Mouse (Mus musculus): ENCODE results near the gene Chrna9.

The Chrna9 gene

GRCm38 (mm10) chr5:65919326-65919725 is 15.4 kb upstream of the Chrna9 start:
- DNase-seq (ENCODE audit: extremely low spot score), result no peak

GRCm38 (mm10) chr5:65919904-65920303 is 14.8 kb upstream of the Chrna9 start:
- DNase-seq (ENCODE audit: extremely low spot score), result no peak

GRCm38 (mm10) chr5:65920701-65921426 is 13.9 kb upstream of the Chrna9 start:
- DNase-seq (ENCODE audit: extremely low spot score), result no peak

- DNase-seq (ENCODE audit: extremely low spot score), result no peak
Observed at GRCm38 (mm10) chr5:65921477-65922138, 13.1 kb upstream of the Chrna9 start.

- no peak for DNase-seq (ENCODE audit: extremely low spot score)
Observed at GRCm38 (mm10) chr5:65926666-65927065, 8.1 kb upstream of the Chrna9 start.

- no peak for DNase-seq (ENCODE audit: extremely low spot score)
Observed at GRCm38 (mm10) chr5:65929162-65929561, 5.6 kb upstream of the Chrna9 start.

- DNase-seq (ENCODE audit: extremely low spot score), result no peak
Observed at GRCm38 (mm10) chr5:65930171-65930570, 4.5 kb upstream of the Chrna9 start.

GRCm38 (mm10) chr5:65933258-65933657 is 1.5 kb upstream of the Chrna9 start:
- no peak for DNase-seq (ENCODE audit: extremely low spot score)

- DNase-seq (ENCODE audit: extremely low spot score), result no peak
Observed at GRCm38 (mm10) chr5:65933764-65934163, 957 bp upstream of the Chrna9 start.

- no peak for DNase-seq (ENCODE audit: extremely low spot score)
Observed at GRCm38 (mm10) chr5:65937011-65937726, 2.4 kb downstream of the Chrna9 start.

GRCm38 (mm10) chr5:65937998-65938715 is 3.4 kb downstream of the Chrna9 start:
- peak; percentile 79 for DNase-seq (ENCODE audit: extremely low spot score)

GRCm38 (mm10) chr5:65941145-65941544 is 6.4 kb downstream of the Chrna9 start:
- DNase-seq (ENCODE audit: extremely low spot score), result no peak

GRCm38 (mm10) chr5:65949822-65950221 is 15.1 kb downstream of the Chrna9 start:
- no peak for DNase-seq (ENCODE audit: extremely low spot score)

- DNase-seq (ENCODE audit: extremely low spot score), result peak; percentile 35
Observed at GRCm38 (mm10) chr5:65950236-65950635, 15.5 kb downstream of the Chrna9 start.

- DNase-seq (ENCODE audit: extremely low spot score), result peak; percentile 37
Observed at GRCm38 (mm10) chr5:65950679-65951512, 16.2 kb downstream of the Chrna9 start.

GRCm38 (mm10) chr5:65951513-65951909 is 16.8 kb downstream of the Chrna9 start:
- DNase-seq (ENCODE audit: extremely low spot score), result no peak

- DNase-seq (ENCODE audit: extremely low spot score), result no peak
Observed at GRCm38 (mm10) chr5:65954130-65955080, 19.7 kb downstream of the Chrna9 start.

GRCm38 (mm10) chr5:65955343-65956143 is 20.8 kb downstream of the Chrna9 start:
- DNase-seq (ENCODE audit: extremely low spot score), result peak; percentile 79

Data from embryo, embryonic 9.5 days (tissue).